Mouse (Mus musculus) intestine, embryonic 16.5 days (tissue): Measurements from ENCODE around the gene Cep55. TPM values are rescaled to one million over a fixed set of nuclear protein-coding genes. Genes with fewer than 3 reads are reported as not detected.

Source experiments
- ATAC-seq: fragments of 200-750 bp; cut with Nextera tagmentation; 2 replicates; pipeline ENCODE4 v1.8.0; 2017; ENCODE audit warnings: moderate TSS enrichment, moderate library complexity
- H3K27ac ChIP-seq: fragments of 300-500 bp; sonication (generic); 2 replicates; pipeline ENCODE4 v1.5.1; 2014; ENCODE audit warnings: mild to moderate bottlenecking, low read length
- H3K27me3 ChIP-seq: fragments of 300-500 bp; sonication (generic); replicated peaks from 2 replicates; pipeline ENCODE4 v1.6.1; 2014; ENCODE audit warnings: low read length, control low read depth, mixed read lengths; ENCODE audit not compliant: control insufficient read depth, insufficient read depth
- H3K36me3 ChIP-seq: fragments of 300-500 bp; sonication (generic); 2 replicates; pipeline ENCODE4 v1.6.1; 2014; ENCODE audit warnings: low read length, control low read depth; ENCODE audit not compliant: control insufficient read depth, insufficient read depth
- H3K4me1 ChIP-seq: fragments of 300-500 bp; sonication (generic); 2 replicates; pipeline ENCODE4 v1.6.1; 2014; ENCODE audit warnings: low read length, control low read depth, mixed read lengths; ENCODE audit not compliant: control insufficient read depth, insufficient read depth
- H3K4me2 ChIP-seq: fragments of 300-500 bp; sonication (generic); 2 replicates; pipeline ENCODE4 v1.6.1; 2014; ENCODE audit warnings: low read depth, low read length, control low read depth
- H3K4me3 ChIP-seq: fragments of 300-500 bp; sonication (generic); 2 replicates; pipeline ENCODE4 v1.5.1; 2014; ENCODE audit warnings: mild to moderate bottlenecking, low read length
- H3K9ac ChIP-seq: fragments of 300-500 bp; sonication (generic); 2 replicates; pipeline ENCODE4 v1.6.1; 2014; ENCODE audit warnings: low read depth, low read length
- H3K9me3 ChIP-seq: fragments of 300-500 bp; sonication (generic); 2 replicates; pipeline ENCODE4 v1.6.1; 2016; ENCODE audit warnings: low read length, control low read depth; ENCODE audit not compliant: control insufficient read depth
- WGBS: fragments of 180-500 bp; shearing (Covaris S2); extraction: QIAGEN DNeasy Blood & Tissue Kit; methylation state at CpG from one replicate; pipeline ENCODE4 v1.1.7; 2014; 5-methylcytosine and 5-hydroxymethylcytosine counted together
- polyA plus RNA-seq: library from polyadenylated mRNA; unstranded; fragments of >200 nt; fragmentation: Nextera tagmentation; extraction: Ambion mirVana; gene quantifications from 2 replicates; pipeline ENCODE4 v1.2.1, GENCODE M21; 2015

The Cep55 gene
- polyA plus RNA-seq, 1 experiment from 2014 or later: 21.9 TPM

DNA sequence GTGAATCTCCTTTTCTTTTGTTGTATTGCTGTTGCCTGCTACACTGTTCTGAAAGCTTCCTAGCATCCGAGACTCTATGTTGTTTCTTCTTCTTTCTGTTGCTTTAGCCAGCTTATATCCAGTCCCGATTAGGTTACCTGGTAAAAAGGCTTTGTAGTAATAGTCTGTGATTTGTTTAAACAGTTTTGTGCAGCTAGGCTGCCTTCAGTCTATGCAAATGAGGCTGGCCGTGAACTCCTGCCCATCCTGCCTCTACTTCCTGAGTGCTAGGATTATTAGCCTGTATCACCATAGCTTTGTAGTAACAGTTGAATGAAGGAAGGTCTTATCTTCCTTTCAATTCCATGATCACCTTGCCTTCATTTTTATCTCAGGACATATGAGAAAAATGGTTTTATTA lies 1.5 kb downstream of the Cep55 start:
- peaks cover 4% of the 10 kb centered on the region; the same call in 1 of the 2 replicates for H3K4me1 ChIP-seq
- H3K9ac ChIP-seq: 0 out of 2 replicates have a peak overlapping the region, but pooled peaks have one; percentile 20
- H3K36me3 ChIP-seq: no peaks in the 10 kb centered on the region
- H3K4me3 ChIP-seq: peak overlapping the region; percentile 29
- WGBS: 38% methylated on average over 3 of the region's 3 CpGs
- no peaks in the 10 kb centered on the region for H3K9me3 ChIP-seq
- no peak overlapping the region for H3K27ac ChIP-seq
- H3K27me3 ChIP-seq: no peaks in the 10 kb centered on the region
- peak overlapping the region; percentile 62 for H3K4me2 ChIP-seq
- ATAC-seq: no peak

DNA sequence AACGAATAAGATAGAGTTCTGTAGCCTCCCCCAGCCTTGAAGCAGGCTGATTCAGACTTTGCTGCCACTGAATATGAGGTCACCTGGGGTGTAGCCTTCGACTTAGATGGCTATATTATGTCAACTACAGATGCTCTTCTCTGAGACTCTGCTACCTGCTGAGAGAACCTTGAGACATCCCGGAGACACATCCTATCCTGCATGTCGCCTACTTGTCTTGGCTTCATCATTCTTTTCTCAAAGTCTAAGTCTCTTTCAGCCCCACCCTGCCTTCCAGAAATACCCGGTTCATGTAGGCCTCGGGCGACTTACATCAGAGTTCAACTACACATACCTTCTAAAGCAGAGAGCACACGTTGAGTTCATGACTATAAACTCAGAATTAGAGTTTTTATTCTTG lies 2.1 kb downstream of the Cep55 start:
- no peak for ATAC-seq
- Histone ChIP-seq H3K4me1 (peaks cover 4% of the 10 kb centered on the region; the same call in 1 of the 2 replicates), H3K4me2 (no peak overlapping the region), H3K4me3 (no peak overlapping the region), H3K36me3 (no peaks in the 10 kb centered on the region), H3K27ac (no peak overlapping the region), H3K27me3 (no peaks in the 10 kb centered on the region), H3K9me3 (no peaks in the 10 kb centered on the region), H3K9ac (no peak overlapping the region)
- WGBS: 88% methylated on average over 8 of the region's 8 CpGs

DNA sequence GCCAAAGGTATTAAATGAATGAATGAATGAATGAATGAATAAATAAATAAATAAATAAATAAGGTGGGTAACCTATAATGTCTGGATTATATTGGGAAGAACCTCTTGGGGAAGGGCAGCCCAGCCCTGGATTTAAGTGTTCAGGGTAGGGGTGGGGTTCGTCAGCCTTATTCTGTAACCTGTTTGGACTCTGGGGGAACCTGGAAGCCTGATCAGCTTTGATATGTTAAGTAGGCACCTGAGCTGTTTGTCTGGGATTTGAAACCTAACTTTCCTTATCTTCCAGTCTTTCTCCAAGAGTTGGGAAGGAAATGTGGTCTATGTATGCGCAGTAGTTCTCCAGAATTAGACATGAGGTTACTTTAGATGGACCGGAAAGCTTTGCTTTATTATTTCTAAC lies 8.4 kb downstream of the Cep55 start:
- Histone ChIP-seq H3K9me3 (no peaks in the 10 kb centered on the region), H3K4me2 (no peak overlapping the region), H3K9ac (no peak overlapping the region), H3K27me3 (no peaks in the 10 kb centered on the region), H3K36me3 (no peaks in the 10 kb centered on the region), H3K4me1 (no peaks in the 10 kb centered on the region), H3K27ac (no peak overlapping the region), H3K4me3 (no peak overlapping the region)
- no peak for ATAC-seq
- 91% methylated on average over 3 of the region's 3 CpGs for whole genome bisulfite sequencing

DNA sequence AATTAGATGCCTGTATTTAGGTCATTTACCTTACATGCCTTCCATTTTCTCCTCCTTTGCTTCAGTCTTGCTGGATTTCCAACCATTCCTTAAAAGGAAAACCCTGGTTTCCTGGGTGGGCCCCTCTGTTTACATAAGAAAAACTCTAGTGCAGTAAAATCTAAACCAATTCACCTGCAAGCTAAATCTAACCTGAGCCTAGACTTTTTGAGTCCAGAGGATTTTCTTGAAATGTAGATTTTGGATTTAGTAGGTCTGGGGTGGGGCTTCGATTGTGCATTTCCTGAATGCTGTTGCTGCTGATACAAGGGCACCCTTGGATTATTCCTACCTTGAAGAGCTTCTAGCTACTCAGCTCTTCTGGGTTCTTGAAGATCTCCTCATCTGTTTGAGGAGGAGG lies 9.2 kb downstream of the Cep55 start:
- H3K4me2 ChIP-seq: no peak overlapping the region
- ATAC-seq: no peak
- H3K36me3 ChIP-seq: no peaks in the 10 kb centered on the region
- no peak overlapping the region for H3K27ac ChIP-seq
- H3K4me3 ChIP-seq: no peak overlapping the region
- 96% methylated on average over 1 of the region's 1 CpGs for WGBS
- no peak overlapping the region for H3K9ac ChIP-seq
- H3K9me3 ChIP-seq: no peaks in the 10 kb centered on the region
- no peaks in the 10 kb centered on the region for H3K27me3 ChIP-seq
- no peaks in the 10 kb centered on the region for H3K4me1 ChIP-seq

DNA sequence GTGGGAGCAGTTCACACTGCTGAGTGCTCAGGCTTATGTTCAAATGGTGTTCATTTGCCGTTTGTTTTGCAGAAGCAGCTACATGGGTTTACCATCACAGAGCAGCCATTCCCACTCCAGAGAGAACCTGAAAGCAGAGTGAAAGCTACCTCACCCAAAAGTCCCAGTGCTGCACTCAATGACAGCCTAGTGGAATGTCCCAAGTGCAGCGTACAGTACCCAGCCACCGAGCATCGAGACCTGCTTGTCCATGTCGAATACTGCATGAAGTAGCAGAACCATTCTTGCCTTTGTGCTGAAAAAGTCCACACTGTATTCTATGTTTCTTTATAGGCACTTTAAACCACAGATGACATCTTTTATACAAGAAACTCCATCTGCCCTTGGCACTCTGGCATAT lies 18.4 kb downstream of the Cep55 start:
- no peak overlapping the region for H3K4me2 ChIP-seq
- H3K36me3 ChIP-seq: peaks cover 15% of the 10 kb centered on the region
- no peaks in the 10 kb centered on the region for H3K9me3 ChIP-seq
- no peak overlapping the region for H3K9ac ChIP-seq
- WGBS: 95% methylated on average over 5 of the region's 5 CpGs
- no peak for ATAC-seq
- H3K4me3 ChIP-seq: no peak overlapping the region
- H3K27ac ChIP-seq: no peak overlapping the region
- H3K27me3 ChIP-seq: no peaks in the 10 kb centered on the region
- H3K4me1 ChIP-seq: no peaks in the 10 kb centered on the region

DNA sequence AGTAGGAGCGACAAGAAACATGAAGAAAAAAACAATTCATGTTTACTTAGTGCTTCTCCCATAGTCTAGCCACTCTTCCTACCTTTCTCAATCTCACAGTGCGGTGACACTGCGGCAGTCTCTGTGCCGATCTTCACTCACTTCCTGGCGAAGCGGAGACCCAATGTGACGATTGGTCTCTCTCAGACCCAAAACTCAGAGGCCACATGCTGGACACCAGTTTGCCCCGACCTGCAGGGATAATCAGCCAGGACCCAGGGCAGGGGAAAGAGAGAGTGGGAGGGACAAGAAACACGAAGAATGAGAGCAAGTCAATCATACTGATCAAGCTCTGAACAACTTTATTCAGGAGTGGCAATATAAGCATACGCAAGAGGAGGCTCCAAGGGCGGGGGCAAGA lies 20.2 kb downstream of the Cep55 start:
- H3K4me1 ChIP-seq: no peaks in the 10 kb centered on the region
- no peak for ATAC-seq
- no peak overlapping the region for H3K9ac ChIP-seq
- H3K27me3 ChIP-seq: no peaks in the 10 kb centered on the region
- peaks cover 13% of the 10 kb centered on the region for H3K36me3 ChIP-seq
- H3K27ac ChIP-seq: no peak overlapping the region
- no peak overlapping the region for H3K4me3 ChIP-seq
- WGBS: 81% methylated on average over 11 of the region's 11 CpGs
- H3K9me3 ChIP-seq: no peaks in the 10 kb centered on the region
- no peak overlapping the region for H3K4me2 ChIP-seq

DNA sequence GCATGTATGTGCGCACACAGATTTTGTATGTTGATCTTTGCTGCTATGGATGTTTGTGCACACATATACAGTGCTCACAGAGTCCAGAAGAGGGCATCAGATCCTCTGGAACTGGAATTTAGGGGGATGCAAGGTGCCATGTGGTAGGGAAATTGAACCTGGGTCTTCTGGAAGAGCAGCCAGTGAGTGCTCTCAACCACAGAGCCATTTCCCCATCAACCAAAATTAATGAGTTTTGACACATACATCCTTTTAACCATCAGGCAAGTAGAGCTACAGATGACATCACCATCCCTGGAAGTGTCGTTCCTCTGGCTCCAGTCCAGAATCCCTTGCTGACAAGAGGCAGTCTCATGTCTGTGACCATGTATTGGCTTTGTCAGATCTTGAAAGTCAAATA lies 21.4 kb downstream of the Cep55 start:
- ATAC-seq: no peak
- Histone ChIP-seq H3K9ac (no peak overlapping the region), H3K9me3 (no peaks in the 10 kb centered on the region), H3K4me2 (no peak overlapping the region), H3K4me3 (no peak overlapping the region), H3K27ac (no peak overlapping the region; the same call in 1 of the 2 replicates), H3K4me1 (no peaks in the 10 kb centered on the region), H3K27me3 (no peaks in the 10 kb centered on the region), H3K36me3 (0 out of 2 replicates have a peak, but pooled peaks cover 4% of the 10 kb centered on the region)
- WGBS: 70% methylated on average over 2 of the region's 2 CpGs

DNA sequence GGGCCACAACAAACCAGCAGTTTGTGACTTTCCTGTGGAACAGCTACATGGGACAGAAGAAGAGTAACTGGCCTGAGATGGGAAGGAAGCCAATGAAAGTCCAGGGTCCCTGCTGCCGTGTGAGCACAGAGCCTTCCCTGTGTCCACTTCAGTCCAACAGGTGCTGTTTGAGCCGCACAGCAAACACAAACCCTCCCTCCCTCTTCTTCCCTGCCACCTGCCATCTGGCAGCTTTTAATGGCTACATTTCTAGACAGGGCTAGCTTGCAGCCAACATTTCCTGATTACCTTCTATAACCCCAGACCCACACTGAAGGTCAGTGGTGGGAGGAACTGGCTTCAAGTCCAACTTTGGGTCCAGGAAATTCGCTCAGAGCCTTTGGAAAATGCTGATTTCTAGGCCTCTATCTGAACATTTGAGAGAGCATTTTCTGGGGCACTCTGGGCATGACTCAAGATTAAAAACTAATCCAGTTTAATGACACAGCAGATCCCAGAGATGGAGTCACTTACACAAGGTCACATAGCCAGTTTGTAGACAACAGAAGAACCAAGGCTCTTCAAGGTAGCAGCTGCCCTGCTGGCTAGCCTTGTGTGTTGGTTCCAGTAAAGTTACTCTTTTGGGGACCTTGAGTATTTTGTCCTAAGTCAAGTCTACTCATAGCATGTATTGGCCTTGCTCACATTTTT lies 23.2 kb downstream of the Cep55 start:
- no peak overlapping the region for H3K4me2 ChIP-seq
- no peak overlapping the region for H3K27ac ChIP-seq
- H3K4me1 ChIP-seq: no peaks in the 10 kb centered on the region
- 64% methylated on average over 3 of the region's 3 CpGs for WGBS
- H3K36me3 ChIP-seq: 0 out of 2 replicates have a peak, but pooled peaks cover 4% of the 10 kb centered on the region
- H3K9ac ChIP-seq: no peak overlapping the region
- peak; percentile 38 for ATAC-seq
- no peaks in the 10 kb centered on the region for H3K27me3 ChIP-seq
- H3K9me3 ChIP-seq: no peaks in the 10 kb centered on the region
- H3K4me3 ChIP-seq: no peak overlapping the region

DNA sequence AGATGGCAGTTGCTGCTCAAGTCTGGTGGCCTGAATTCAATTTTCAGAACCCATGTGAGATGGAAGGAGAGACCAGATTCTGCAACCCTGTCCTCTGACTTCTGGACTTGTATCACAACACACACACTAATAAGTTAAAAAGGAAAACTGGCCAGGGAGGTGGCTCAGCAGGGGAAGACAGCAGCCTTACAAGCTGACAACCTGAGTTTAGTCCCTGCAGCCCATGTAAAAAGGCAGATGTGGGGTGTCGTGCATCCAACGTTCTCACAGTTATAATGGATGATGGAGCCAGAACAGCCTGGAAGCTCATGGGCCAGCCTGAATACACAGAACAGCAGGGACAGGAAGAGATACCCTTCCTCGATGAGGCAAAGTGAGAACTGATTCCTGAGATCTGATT lies 26.6 kb downstream of the Cep55 start:
- Histone ChIP-seq H3K9ac (no peak overlapping the region), H3K36me3 (no peaks in the 10 kb centered on the region), H3K27me3 (no peaks in the 10 kb centered on the region), H3K27ac (no peak overlapping the region), H3K4me1 (no peaks in the 10 kb centered on the region), H3K4me3 (no peak overlapping the region), H3K9me3 (no peaks in the 10 kb centered on the region), H3K4me2 (no peak overlapping the region)
- WGBS: 81% methylated on average over 3 of the region's 3 CpGs
- no peak for ATAC-seq
